Mouse (Mus musculus): ENCODE measurements around the gene Ldah.
A peak's percentile ranks its signal among the peaks of the same experiment; 100 is the strongest.

Gene Ldah

DNA sequence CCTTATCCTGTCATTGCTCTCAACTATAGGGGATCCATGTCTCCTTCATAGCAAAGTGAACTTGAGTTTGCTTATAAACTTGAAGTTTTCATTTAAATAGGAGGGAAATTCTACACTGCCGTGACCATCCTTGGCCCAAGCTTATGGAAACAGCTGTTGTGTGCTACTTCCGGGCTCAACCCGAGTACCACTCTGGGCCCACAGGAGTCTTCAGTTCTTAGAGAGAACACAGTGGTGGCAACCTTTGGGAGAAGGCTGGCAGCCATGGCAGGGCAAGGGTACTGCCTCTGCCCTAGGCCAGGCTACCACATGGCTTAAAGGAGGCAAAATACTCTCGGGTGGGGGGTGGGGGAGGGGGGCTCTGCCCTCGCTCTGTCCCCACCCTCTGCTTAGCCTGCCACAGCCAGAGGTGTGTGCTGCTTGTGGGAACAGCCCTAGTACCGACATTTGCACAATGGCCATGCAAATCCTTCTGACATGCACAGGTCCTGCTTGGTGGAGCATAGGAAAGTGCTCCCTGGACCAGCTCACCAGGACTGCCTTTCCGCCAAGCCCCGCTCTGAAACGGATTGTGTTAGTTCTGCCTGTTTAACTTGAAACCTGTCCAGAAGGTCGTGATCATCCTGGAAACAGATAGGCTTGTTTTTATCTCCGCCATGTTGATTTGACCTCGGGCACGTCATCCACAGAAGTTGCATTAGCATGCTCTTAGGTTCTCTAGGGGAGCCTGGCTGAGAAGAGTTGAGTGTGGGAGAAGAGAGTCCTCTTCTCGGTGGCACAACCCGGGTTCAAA is 73.5 kb downstream of the Ldah start:
- DNase-seq (ENCODE audit: low spot score in 2 of 2): no peak

GRCm38 (mm10) chr12:8287970-8288369 is 80.1 kb downstream of the Ldah start:
- DNase-seq (ENCODE audit: low spot score in 2 of 2): no peak

DNA sequence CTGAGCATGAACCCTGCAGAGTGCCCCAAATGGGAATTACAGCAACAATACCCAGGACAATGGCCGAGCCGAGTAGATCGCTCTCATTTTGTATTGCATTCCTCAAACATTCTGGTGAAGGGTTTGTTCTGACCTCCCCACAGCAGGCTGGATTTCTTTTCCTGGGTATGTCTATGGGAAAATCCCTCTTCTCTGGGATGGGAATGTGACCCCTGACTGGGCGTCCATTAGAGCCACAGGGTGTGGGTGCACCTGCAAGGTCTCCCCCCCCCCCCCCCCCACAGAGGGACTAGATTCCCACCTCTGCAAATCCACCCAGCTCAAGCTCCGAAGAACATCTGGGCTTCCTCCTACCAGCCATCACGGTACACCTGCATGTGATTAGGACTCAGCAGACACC is 81.2 kb downstream of the Ldah start:
- no peak for DNase-seq (ENCODE audit: low spot score in 2 of 2)

DNA sequence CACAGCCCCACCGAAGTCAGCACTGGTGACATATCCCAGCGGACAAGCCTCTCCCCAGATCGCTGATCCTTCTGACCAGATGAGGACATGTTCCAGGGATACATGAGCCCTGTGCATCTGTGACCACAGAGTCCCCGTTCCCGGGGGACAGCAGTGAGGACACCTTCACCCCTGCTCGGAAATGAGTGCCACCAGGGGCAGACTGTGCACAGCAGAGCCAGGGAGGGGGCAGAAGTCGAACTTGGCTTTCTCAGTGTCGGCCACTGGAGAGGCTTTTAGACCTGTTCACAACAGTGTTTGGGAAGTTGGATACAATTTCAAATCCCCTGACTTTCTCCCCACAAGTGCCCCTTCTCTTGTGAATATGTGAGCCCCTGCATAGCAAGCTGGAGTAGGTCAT is 81.6 kb downstream of the Ldah start:
- DNase-seq (ENCODE audit: low spot score in 2 of 2): no peak

GRCm38 (mm10) chr12:8291157-8291853 is 83.4 kb downstream of the Ldah start:
- no peak for DNase-seq (ENCODE audit: low spot score in 2 of 2)

DNA sequence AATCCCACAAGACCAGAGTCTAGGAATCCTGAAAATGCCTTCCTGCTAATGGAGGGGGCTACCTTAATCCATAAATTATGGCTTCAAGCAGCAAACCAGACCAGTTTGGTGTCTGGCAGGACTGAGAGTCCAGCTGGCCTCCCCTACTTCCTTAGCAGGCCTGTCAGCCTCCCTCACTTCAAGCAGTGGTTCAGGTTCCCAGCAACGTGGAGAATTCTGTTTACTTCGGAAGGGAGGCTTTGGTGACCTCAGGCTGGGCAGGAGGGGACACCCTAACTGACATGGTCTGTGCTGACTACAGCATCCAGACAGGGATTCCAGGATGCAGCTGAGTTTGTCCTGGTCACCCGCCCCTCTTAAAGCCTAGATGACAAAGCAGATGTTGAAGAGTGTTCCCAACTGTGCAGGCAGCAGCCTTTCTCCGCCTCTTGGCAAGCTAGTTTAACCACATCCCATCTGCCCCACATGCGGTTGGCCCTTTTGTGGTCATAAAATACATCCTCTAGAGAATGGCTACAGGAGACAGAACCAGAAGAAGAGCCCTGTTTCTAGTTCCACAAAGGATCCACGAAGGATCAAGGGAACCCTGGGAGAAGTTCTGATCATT is 87.5 kb downstream of the Ldah start:
- DNase-seq (ENCODE audit: low spot score in 2 of 2): no peak

- no peak for DNase-seq (ENCODE audit: low spot score in 2 of 2)
Measured at GRCm38 (mm10) chr12:8296154-8296553, 88.2 kb downstream of the Ldah start.

- no peak for DNase-seq (ENCODE audit: low spot score in 2 of 2)
Measured at GRCm38 (mm10) chr12:8297586-8298214, 89.8 kb downstream of the Ldah start.

DNA sequence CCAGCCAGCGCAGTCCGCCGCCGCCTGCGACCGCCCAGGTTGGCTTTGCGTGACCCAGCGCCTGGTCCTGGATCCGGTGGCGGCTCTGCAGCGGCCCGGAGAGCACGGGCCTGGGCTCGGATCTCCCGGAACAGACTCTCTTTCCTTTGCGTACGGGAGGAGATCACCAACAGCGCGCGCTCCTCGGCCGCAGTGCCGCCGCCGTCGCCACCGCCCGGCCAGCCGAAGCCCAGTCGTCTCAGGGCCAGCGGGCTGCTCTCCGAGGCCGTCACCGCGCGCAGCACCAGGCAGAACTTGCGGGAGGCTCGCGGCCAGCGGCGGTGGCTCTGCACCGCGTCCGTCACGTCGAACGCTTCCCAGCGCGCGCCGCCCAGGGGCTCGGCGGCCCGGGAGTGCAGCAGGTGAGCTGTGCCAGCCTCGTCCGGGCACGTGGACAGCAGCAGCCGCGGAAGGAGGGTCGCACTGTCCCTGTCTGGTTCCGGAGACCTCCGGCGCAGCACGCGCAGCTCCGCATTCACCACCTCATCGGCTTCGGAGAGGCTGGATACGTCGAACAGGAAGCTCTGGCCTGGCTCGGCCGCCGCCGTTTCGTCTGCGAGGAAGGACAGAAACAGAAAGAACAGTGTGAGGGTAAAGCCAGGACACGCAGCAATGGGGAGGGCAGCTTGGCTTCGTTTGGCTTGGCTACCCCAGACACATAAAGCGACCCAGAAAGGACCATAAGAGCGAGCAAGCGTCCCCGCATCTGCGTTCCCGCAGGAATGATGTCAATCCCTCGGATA is 90.6 kb downstream of the Ldah start:
- no peak for DNase-seq (ENCODE audit: low spot score in 2 of 2)

DNA sequence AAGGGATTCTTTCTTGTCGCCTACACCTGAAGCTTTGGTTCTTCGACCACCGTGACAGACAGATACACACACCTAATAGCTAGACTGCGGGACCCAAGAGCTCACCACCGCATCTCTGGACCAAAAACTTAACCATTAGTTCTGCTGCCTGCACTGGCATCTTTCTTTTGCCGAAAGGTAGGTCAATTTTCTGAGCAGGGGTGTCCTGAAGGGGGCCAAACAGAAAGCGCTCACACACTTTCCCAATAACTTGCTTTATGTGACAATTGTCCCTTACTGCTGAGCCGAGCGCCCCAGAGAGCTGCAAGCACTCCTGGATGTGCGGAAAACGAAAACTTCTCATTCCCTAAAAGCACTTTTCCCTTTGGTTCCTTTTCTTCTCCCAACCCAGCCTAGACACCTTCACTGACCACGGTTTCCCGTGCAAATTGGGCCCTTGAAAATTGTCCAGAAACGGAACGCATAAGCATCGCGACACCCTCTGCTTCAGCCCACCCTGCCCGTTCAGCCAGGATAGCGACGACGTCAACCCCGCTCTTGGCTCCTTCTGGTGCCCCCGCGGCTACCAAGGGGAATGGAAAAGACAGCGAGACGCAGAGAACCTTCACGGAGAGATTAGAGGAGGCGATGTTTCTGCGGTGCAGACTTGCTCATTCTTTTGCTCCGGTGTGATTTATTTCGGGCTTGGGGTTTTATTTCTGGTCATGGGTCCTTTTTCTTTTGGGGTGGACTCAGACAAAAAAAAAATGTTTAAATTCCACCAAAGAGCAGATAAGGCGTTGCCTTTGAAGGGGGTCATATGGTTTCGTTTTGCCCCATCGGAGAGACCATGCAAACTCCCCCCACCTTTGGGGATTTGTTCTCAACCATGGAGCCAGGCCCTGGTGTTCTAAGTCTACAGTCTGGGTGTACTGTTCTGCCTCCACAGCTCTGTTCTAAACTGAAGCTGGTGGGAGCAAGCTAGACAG is 91.5 kb downstream of the Ldah start:
- DNase-seq (ENCODE audit: low spot score in 2 of 2): no peak

- DNase-seq (ENCODE audit: low spot score in 2 of 2): no peak
Measured at GRCm38 (mm10) chr12:8300111-8300480, 92.2 kb downstream of the Ldah start.

- no peak for DNase-seq (ENCODE audit: low spot score in 2 of 2)
Measured at GRCm38 (mm10) chr12:8300521-8300920, 92.6 kb downstream of the Ldah start.

DNA sequence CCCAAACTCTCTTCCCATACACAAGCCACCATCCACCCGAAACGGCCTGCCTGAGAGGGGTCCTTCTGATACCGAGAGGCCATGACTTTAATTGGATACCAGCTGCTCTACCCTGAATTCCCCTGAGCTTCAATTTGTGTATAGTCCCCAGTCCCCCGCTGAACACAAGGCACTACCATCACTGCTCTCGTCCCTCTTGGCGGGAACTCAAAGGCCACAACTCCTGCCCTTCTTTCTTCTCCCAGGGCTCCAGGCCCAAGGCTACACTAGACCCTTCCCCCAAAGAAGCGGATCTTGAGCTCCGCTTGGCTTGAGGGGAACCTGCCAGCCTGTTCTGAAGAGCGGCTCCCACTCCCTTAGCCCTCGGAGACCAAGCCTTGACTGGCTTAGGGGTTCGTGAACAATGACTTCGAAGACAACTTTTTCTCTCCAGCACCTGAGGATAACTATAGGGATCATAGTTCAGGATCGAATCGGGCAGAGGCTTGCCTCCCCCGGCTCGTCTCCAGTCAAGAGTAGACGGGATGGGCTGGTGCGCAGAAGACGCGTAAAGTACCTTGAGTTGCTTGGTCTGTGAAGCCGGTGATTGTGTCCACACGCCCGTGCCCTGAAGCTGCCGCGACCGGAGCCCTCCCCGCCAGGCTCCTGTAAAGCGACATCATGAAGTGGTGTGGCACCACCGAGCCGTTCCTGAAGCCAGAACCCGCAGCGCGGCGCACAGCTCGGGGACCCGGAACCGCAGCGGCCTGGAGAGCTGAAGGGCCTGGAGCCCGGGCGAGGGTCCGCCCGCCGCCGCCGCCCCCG is 93.3 kb downstream of the Ldah start:
- no peak for DNase-seq (ENCODE audit: low spot score in 2 of 2)

GRCm38 (mm10) chr12:8301841-8302431 is 94.0 kb downstream of the Ldah start, which contains the start of gene Gdf7:
Gdf7 (minus strand) TSS chr12:8301954.
- DNase-seq (ENCODE audit: low spot score in 2 of 2): no peak

DNA sequence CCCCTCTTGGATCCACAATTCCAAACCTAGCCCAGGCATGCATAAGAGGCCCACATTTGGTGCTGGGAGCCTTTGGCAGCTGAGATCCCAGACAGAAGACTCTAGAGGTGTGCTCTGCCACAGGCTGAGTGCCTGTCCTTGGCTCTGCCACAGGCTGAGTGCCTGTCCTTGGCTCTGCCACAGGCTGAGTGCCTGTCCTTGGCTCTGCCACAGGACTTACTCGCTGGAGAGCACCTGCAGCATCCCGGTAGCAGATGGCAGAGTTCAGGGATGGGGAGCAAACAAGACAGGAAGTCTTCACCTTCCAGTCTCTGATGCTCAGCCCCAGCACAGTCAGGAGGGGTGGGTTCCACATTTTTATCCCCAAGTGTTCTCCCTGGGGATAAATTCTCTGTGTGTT is 97.4 kb downstream of the Ldah start:
- DNase-seq (ENCODE audit: low spot score in 2 of 2): no peak

GRCm38 (mm10) chr12:8306432-8306831 is 98.5 kb downstream of the Ldah start:
- DNase-seq (ENCODE audit: low spot score in 2 of 2): peak; percentile 17 to 35

DNA sequence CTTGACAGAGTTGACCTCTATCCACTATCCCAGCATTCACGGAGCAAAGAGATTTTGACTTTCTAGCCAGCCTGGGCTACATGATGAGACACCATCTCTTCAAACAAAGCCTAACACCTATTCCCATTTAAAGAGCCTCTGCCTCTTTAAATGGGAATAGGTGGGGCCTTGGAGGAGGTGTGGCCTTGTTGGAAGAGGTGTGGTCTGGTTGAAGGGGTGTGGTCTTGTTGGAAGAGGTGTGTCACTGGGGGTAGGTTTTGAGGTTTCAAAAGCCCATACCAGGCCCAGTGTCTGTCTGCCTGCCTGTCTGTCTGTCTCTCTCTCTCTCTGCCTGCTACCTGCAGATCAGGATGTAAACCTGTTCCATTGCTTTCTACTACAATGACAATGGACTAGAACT is 99.0 kb downstream of the Ldah start:
- no peak for DNase-seq (ENCODE audit: low spot score in 2 of 2)

DNA sequence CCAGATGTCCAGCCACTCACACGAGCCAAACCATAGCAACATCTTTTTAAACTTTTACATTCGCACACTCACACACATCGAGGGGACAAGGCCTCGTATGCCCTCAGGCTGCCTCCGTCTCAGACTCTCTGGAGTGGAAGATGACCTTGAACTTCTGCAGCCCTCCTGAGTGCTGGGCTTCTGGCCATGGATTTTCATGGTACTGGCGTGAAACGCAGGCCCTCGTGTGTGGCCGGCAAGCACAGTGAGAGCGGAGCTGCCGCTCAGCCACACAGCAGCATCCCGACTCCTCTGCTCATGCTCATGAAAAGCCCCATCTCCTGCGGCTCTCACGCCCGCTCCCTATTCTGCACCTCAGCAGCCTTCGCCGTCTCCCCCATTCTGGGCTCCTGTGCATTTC is 103.1 kb downstream of the Ldah start:
- DNase-seq (ENCODE audit: low spot score in 2 of 2): no peak

GRCm38 (mm10) chr12:8312266-8312665 is 104.4 kb downstream of the Ldah start:
- DNase-seq (ENCODE audit: low spot score in 2 of 2): no peak
